Mouse (Mus musculus) layer of hippocampus, adult 2 months (tissue): ENCODE data around the gene Nt5m. TPM values are rescaled to one million over a fixed set of nuclear protein-coding genes. Genes with fewer than 3 reads are reported as not detected.

ENCODE experiments used
- DNase-seq, 2 experiments: peaks; one replicate each; pipeline ENCODE4 v3.0.0; 2022; ENCODE audit warnings: low spot score in 2 of 2
- H3K27ac ChIP-seq: fragments of 200-600 bp; 2 replicates; pipeline ENCODE4 v1.8.1; 2022
- H3K4me3 ChIP-seq: fragments of 200-600 bp; 2 replicates; pipeline ENCODE4 v1.8.1; 2022; ENCODE audit warnings: mild to moderate bottlenecking
- CTCF ChIP-seq: fragments of 200-600 bp; conservative IDR thresholded peaks from 2 replicates; pipeline ENCODE4 v1.8.1; 2022; ENCODE audit warnings: antibody characterized with exemption, mild to moderate bottlenecking, moderate library complexity
- long read RNA-seq, 2 experiments: library from polyadenylated mRNA; stranded (forward); transcript quantifications; one replicate each; pipeline ENCODE4 v2.0.0; 2021; ENCODE audit warnings: borderline mapping rate in 2 of 2
- total RNA-seq, 2 experiments: library from RNA; stranded (reverse); gene quantifications; 2 replicates each; pipeline ENCODE4 v1.2.3; 2021

Gene Nt5m
- total RNA-seq = 10 to 100 TPM; 56.1 to 59.6 TPM
- long read RNA-seq, experiment 1, transcript Nt5m-201 (5 exons, 1,306 nt) = major isoform, 36 of 46 reads
- long read RNA-seq, experiment 1, partial matches to known transcripts = 2 of 46 reads
- long read RNA-seq, experiment 1, other reads (novel, unspliced or antisense) = 4 of 46 reads
- long read RNA-seq, experiment 2, transcript Nt5m-201 (5 exons, 1,306 nt) = major isoform, 40 of 66 reads
- long read RNA-seq, experiment 2, transcript Nt5m-202 (5 exons, 1,387 nt) = minor isoform, 5 of 66 reads
- long read RNA-seq, experiment 2, partial matches to known transcripts = 3 of 66 reads
- long read RNA-seq, experiment 2, other reads (novel, unspliced or antisense) = 14 of 66 reads

DNA sequence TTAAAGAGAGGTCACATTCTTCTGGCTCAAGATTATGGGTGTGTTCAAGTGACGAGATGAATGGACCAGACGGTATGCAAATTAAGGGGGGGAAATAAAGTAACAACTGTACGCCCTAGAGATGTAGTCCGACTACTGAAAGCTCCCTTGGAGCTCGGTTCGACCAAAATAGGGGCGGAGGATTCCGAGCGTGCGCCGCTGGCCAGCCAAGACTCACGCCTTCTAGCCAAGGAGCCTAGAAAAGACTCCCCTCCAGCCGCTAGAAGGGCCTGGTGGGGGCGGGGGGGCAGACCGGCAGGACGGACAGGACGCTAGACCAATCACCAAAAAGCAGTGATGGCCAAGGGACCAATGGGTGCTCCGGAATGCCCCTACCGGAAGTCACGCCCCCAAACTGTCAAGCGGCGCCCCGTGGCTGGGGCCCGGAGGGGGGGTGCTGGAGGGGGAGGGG, at the start of gene Nt5m:
Nt5m (plus strand) TSS at position 440 of the 451 bp plus-strand sequence.
- DNase-seq = peak; percentile 92 to 94
- no peak for TF ChIP-seq CTCF

DNA sequence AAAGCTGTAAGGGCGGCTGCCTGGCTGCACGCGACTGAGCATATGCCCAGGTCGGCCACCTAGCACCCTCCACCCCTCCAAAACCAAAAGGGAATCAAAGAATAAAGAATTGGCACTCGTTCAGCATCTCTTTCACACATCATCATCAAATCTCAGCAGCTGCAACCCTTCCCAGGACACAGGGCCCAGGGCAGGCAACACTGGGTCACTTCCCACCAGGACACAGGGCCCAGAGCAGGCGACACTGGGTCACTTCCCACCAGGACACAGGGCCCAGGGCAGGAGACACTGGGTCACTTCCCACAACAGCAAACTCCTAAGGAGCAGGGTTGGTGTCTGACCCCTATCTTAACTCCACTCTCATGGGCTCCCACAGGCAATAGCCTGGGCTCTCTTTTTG, 45.9 kb upstream of the Nt5m start:
- Histone ChIP-seq H3K27ac (no peak overlapping the region), H3K4me3 (no peak overlapping the region)
- TF ChIP-seq CTCF = no peak
- no peak for DNase-seq

More for the DNA sequence above, at the start of gene Nt5m:
- peak within 1 kb of the TSS; percentile 69 for H3K4me3 ChIP-seq
- peak within 1 kb of the TSS; percentile 98 for H3K27ac ChIP-seq

DNA sequence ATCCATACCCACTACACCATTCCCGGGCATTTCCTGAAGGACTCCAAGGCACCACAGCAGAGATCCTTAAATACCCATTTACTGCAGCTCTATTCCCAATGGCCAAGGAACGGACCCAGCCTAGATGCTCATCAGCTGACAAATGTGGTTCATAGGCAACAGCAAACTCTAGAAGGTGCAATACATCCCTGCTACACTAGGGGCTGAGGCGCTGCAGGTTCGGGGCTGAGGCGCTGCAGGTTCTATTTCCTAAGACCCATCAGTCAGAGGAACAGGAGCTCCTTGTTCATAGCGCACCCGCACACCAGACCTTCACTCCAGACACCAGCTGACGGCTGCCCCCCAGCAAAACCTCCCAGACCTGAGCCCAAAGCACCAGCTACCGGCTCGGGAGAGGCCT, 38.8 kb upstream of the Nt5m start:
- no peak overlapping the region for H3K27ac ChIP-seq
- DNase-seq = no peak
- no peak overlapping the region for H3K4me3 ChIP-seq
- peak; percentile 28 for TF ChIP-seq CTCF

DNA sequence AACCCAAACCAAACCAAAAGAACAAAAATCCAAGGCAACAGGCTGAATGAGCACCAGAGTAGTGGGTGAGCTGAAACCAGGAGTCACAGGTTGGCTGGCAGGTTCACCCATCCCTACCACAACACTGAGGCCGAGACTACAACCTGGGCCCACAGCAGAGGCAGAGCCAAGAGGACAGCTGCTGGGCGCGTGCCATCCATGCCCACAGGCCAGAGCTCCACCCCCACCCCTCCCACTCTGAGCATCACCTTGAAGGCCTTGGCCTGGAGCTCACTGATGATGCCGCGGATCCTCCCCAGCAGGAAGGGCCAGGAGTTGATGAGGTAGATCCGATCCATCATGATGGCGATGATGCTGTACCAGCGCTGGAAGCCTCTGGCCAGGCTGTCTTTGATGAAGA, 37.4 kb upstream of the Nt5m start:
- no peak overlapping the region for H3K27ac ChIP-seq
- TF ChIP-seq CTCF = no peak
- no peak for DNase-seq
- no peak overlapping the region for H3K4me3 ChIP-seq

DNA sequence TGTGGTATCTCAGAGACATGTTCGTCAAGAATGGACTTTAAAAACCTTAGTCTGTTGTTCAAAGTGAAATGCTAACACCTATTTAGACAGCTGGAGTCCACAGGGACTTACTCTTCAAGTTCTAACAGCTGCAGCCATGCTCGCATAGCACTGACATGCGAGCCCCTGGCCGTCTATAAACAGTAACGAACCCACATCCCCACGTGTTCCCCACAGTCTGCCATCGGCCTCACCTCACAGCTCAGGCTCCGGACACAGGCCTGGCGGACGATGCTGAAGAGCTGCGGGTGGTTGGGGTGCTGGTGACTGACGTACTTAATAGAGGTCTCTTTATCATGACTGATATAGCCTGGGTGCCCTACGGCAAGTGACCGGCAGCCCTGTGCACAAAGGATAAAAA, 35.7 kb upstream of the Nt5m start:
- no peak for TF ChIP-seq CTCF
- no peak overlapping the region for H3K27ac ChIP-seq
- H3K4me3 ChIP-seq = no peak overlapping the region
- no peak for DNase-seq

DNA sequence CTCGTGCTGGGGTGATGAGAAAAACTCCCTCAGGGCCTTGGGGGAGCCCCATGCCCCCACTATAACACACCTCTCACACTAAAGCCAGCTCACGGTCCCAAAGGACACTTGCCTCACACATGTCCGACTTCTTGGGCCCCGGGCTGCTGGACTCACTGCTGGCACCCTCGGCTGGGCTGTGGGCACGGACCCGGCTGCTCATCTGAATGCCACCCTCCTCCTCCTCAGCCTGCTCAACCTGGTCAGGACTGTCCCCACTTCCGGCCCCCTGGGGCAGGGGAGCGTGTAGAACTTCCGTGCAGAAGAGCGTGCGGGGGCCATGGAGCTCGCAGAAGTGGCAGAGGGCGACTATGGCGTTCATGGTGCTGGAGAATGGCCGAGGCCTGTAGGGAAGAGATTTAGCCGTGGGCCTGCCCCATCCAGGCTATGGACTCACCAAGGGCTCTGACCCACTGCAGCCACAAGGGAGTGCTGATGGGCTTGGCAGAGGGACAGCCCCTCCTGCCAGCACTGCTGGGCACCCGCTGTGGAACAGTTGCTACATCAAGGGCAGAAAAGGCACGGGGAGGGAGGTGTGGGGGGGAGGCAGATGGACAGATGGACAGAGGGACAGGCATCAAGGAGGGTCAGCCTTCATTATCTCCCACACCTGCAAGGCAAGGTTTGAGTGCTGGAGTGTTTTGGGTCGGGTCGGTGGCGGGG, 34.7 kb upstream of the Nt5m start:
- DNase-seq = no peak
- Histone ChIP-seq H3K27ac (no peak overlapping the region), H3K4me3 (no peak overlapping the region)
- TF ChIP-seq CTCF = 0 out of 2 replicates have a peak, but pooled peaks have one; percentile 12

DNA sequence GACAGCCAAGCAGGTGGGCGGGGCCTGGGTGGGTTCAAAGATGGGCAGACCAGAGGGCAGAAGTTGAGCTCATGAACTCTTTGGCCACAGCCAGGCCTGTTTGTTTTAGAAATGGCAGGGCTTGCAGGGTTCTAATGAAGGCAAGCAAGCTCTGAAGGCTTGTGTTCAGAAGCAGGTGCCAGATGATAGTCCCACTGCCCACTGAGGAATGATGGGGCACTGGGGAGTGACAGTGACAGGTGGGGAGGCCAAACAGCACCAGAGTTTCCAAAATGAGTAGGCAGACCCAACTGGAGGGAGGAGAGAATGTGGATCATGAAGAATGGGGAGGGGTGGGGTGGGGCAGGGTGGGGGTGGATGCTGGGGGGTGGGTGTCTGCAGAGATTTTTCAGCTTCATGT, 34.0 kb upstream of the Nt5m start:
- no peak overlapping the region for H3K27ac ChIP-seq
- TF ChIP-seq CTCF = no peak
- no peak for DNase-seq
- H3K4me3 ChIP-seq = no peak overlapping the region

DNA sequence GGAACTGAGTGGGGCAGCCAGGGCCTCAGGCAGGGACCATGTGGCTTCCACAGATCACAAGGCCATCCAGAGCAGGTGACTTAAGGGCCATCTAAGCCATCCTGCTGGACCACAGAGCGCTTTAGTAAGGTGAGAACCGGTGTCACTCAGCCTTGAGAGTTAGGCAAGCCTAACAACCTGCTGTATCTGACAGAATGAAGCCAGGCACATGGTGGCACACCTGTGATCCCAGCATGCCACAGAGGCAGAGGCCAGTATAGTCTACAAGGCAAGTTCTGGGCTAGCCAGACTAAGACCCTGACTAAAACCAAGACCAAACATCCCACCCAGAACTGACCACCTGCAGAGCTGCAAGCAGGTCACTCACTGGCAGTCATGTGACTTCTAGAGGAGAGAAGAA, 33.6 kb upstream of the Nt5m start:
- Histone ChIP-seq H3K4me3 (no peak overlapping the region), H3K27ac (no peak overlapping the region)
- no peak for TF ChIP-seq CTCF
- DNase-seq = no peak

DNA sequence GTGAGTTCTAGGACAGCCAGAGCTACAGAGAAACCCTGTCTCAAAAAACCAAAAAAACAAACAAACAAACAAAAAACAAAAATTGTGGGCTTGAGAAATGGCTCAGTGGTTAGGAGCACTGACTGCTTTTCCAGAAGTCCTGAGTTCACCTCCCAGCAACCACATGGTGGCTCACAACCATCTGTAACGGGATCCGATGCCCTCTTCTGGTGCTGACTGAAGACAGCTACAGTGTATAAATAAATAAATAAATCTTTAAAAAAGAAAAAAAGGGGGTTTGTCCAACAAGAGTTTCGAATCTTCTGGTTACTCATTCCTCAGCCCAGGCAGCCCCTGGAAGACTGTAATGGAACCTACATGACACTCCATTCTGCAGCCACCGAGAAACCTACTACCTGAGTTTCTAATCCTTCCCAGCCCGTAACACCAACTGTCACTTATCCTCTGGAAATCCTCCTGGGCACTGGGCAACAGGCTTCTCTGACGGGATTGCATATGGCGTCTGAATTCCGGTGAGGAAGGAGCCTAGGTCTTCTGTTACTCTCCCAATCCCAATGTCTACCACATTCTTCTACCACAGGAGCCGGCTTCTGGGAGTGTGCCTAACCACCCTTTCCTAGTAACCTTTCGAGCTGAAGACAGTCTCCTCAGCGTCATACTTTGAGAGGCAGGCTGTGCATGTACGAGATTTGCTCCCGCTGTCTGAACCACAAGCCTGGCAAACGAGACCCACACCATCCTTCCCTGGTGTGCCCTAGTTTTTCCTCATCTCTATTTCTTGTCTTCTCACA, 30.9 kb upstream of the Nt5m start:
- Histone ChIP-seq H3K27ac (peak overlapping the region; percentile 100), H3K4me3 (peak overlapping the region; percentile 83)
- peak; percentile 48 for TF ChIP-seq CTCF
- no peak for DNase-seq

DNA sequence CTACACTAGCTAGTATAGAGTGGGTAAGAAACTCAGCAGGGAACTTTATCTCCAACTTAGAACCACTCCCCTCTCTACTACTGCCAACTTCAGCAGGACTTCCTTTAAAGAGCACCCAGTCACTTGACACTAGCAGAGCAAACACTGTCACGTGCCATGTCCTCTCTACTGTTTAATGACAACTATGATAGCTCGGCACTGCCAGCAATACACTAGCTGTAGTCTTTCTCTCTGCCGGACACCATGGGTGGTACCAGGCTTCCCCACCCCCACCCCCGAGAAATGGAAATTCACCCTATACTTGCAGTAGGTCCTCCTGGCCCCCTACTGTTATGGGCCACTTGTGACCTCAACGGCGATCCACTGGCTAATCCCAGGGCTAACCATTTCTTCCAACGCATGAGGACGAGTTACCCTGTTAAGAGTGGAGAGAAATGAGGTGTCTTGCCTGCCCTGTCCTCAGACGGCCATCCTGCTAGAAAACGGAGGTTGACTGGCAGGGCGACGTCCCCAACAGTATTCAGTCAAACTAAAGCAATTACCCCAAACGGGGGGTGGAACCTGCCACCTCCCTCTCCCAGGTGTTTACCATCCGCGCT, 30.1 kb upstream of the Nt5m start:
- DNase-seq = no peak
- peak overlapping the region; percentile 83 for H3K4me3 ChIP-seq
- TF ChIP-seq CTCF = no peak
- peak overlapping the region; percentile 100 for H3K27ac ChIP-seq

DNA sequence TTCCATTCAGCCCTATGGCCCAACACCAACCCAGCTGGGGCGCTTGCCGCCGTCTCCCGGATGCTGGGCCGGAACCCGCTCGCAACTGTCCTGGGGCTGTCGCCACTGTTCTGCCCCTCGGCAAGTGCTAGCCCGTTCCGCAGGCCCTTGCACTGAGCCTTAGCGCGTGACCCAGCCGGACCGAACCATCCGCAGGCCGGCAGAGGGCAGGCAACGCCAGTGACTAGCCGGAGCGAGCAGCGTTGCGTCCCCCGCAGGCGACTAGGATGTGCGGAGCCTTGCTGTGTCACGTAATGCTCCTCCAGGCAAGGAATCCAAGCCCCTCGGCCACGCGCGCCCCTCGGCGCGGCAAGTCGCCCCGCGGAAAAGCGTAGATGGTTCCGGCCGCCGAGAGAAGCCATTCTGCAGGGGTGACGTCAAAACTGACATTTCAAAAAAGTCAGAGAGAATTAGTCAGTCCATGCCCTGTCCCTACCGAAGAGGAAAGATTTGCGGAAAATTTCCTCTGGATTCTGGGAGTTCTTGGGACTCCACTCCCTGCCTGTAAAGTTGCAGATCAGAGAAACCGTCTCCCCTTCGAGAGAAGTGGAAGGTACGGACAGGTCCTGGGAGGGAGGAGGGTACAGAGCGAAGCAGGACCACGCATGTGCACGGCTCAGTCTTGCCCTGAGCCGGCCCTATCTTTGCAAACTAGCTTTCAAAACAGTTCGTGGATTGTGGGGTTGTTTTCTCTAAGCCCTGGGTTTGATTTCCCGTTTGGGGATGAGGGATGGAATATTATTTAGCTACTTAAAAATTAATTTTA, 29.4 kb upstream of the Nt5m start, which contains the start of gene Flcn:
Flcn (minus strand) TSS at position 347 of the 805 bp plus-strand sequence.
- TF ChIP-seq CTCF = peak; percentile 50
- Histone ChIP-seq H3K4me3 (peak within 1 kb of the TSS; percentile 83), H3K27ac (peak within 1 kb of the TSS; percentile 100)
- peak; percentile 75 to 80 for DNase-seq
